Mouse (Mus musculus): ENCODE data around the gene Ago1. TPM values are rescaled to one million over a fixed set of nuclear protein-coding genes. Genes with fewer than 3 reads are reported as not detected.

Ago1 gene
- 6.4 and 16.3 TPM in 2 replicates for polyA plus RNA-seq (2021; fragmentation: Nextera tagmentation)
- long read RNA-seq, experiment 1, partial matches to known transcripts: 1 of 10 reads
- long read RNA-seq, experiment 1, other reads (novel, unspliced or antisense): 9 of 10 reads
- long read RNA-seq, experiment 2, partial matches to known transcripts: 1 of 12 reads
- long read RNA-seq, experiment 2, other reads (novel, unspliced or antisense): 11 of 12 reads

DNA sequence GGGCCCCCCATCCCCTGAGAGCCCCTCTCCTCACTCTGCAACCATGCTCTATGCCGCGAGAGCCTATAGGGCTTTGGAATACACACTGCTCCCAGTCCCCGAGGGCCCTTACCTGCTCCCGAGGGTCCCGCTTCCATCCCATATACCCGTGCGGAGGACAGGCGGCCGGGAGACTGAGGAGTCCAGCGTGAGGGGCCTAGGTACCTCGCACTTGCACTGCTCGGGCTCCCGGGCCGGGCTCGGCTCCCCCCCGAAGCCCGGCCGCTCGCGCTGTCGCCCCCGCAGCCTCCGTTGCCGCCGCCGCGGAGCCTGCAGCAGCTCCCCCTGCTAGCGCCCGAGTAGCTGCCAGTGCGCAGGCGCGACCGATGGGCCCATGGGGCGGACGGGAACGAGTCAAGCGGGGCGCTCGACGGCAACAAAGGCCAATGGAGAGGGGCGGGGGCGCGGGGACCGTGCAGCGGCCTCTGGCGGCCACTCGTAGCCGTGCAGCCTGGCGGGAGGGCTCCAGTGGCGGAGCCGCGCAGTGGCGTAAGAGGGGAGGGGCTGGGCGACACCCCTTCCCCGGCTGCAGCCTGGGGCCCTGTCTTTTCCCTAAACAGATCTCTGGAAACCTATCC lies at the start of gene Ago1:
Ago1 (minus strand) TSS at position 299 of the 617 bp plus-strand sequence.

DNA sequence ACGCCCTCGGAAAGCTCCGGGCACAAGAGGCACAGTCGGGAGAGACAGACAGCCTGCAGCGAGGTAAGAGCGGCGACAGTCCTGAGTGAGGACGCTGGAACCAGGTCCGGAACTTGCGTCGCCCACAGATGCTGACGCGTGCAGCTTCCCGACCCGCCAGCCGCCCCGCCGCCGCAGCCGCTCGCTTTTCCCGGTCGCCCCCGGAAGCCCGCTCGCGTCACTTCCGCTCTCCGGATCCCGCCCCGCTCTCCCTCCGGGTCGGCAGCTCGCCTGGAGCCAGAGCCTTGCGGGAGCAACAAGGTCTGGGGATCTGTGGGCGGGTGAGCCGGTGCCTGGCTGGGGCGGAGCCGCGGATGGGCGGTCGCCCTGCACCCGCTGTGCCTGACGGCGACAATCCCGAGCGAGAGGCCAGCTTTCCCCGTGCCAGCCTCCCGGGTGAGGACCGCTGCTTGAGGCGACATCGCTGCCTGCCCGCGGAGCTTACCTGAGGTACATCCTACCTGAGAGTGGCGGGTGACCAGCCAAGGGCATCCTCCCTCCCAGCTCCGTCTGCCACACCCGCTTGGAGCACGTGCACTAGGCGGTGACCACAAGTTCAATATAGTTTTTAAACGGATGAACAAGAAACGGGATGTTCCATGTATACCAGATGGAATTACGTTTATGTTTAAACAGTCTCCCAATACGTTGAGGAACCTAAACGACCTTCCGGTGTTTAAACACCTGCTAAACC lies 38.9 kb downstream of the Ago1 start, which contains the start of gene Ago3:
Ago3 (minus strand) TSS at position 210 of the 733 bp plus-strand sequence.

Other genes with a start within 250 kb of the Ago1 start
- gene Map7d1, start 212.2 kb downstream of the Ago1 start, polyA plus RNA-seq (2021; fragmentation: Nextera tagmentation): 24.3 and 105 TPM in 2 replicates
- 73.5 and 74.6 TPM in 2 replicates for gene Trappc3, start 206.3 kb downstream of the Ago1 start, polyA plus RNA-seq (2021; fragmentation: Nextera tagmentation)
- gene Col8a2, start 181.8 kb downstream of the Ago1 start, polyA plus RNA-seq (2021; fragmentation: Nextera tagmentation): 0.32 and 0.48 TPM in 2 replicates
- 27.0 TPM in 2 replicates for gene Adprhl2, start 146.9 kb downstream of the Ago1 start, polyA plus RNA-seq (2021; fragmentation: Nextera tagmentation)
- gene Tekt2, start 142.9 kb downstream of the Ago1 start, polyA plus RNA-seq (2021; fragmentation: Nextera tagmentation): 0.11 and 0.72 TPM in 2 replicates
- 6.3 and 6.5 TPM in 2 replicates for gene Ago3, start 39.0 kb downstream of the Ago1 start, polyA plus RNA-seq (2021; fragmentation: Nextera tagmentation)
- gene Ago4, start 64.9 kb upstream of the Ago1 start, polyA plus RNA-seq (2021; fragmentation: Nextera tagmentation): 0.51 and 1.2 TPM in 2 replicates
- 0.61 and 0.63 TPM in 2 replicates for gene Clspn, start 88.4 kb upstream of the Ago1 start, polyA plus RNA-seq (2021; fragmentation: Nextera tagmentation)
- 24.2 and 51.4 TPM in 2 replicates for gene 5730409E04Rik, start 141.2 kb upstream of the Ago1 start, polyA plus RNA-seq (2021; fragmentation: Nextera tagmentation)
- 273 and 292 TPM in 2 replicates for gene Psmb2, start 209.0 kb upstream of the Ago1 start, polyA plus RNA-seq (2021; fragmentation: Nextera tagmentation)

All from left cerebral cortex, adult 6 months (tissue).